Mouse (Mus musculus): ENCODE results near the gene Tex46. TPM values are rescaled to one million over a fixed set of nuclear protein-coding genes. Genes with fewer than 3 reads are reported as not detected.

The Tex46 gene
- not detected for total RNA-seq (2021)

GRCm38 (mm10) chr4:136610387-136610856 is at the start of gene Tex46:
Gene Tex46 (plus strand): TSS chr4:136610437.
- no peak for DNase-seq

DNA sequence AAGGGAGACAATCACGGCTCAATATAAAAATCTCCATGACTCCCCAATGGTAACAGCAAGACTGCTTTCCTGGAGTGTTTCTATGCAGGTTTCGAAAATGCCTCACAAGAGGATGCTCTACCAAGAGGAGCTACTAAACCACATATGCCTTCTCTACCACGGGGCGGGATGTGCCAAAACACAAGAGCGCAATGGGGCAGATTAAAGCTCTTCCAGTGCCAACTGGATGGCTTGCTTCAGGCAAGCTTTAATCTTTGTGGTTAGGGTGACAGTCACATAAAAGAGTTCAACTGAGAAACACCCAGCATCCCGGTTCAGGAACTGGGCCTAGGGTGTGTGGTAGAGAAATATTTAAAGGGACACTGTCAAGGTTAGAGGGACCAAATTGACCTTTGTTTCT is 47.5 kb upstream of the Tex46 start:
- DNase-seq = no peak

DNA sequence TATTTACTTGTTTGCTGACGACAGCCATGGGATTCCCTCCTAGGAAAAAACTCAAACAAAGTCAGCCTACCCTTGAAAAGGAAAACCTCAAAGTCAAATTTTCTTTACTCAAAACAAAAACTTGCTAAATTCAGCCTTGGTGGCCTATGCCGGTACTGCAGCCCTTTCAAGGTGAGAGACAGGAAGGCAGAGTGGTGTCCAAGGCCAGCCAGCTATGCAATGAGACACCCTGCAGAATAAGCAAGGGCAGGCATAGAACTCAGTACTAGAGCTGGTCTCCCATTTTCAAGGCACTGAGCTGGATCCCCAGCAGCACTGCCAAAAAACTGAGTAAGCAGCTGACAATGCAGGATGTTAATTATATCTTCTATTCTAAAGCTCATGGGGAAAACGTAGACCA is 41.6 kb upstream of the Tex46 start:
- no peak for DNase-seq

DNA sequence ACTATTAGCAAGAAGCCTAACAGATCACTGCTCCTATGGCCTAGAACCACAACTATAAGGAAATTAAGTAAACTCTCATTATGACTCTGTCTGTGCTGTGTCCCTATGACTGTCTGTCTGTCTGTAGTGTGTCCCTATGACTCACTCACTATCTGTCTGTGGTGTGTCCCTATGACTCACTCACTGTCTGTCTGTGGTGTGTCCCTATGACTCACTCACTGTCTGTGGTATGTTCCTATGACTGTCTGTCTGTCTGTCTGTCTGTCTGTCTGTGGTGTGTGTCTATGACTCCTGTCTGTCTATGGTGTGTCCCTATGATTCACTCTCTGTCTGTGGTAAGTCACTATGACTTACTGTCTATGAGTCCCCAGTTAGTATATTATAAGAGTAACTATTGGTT is 40.2 kb upstream of the Tex46 start:
- DNase-seq = no peak

DNA sequence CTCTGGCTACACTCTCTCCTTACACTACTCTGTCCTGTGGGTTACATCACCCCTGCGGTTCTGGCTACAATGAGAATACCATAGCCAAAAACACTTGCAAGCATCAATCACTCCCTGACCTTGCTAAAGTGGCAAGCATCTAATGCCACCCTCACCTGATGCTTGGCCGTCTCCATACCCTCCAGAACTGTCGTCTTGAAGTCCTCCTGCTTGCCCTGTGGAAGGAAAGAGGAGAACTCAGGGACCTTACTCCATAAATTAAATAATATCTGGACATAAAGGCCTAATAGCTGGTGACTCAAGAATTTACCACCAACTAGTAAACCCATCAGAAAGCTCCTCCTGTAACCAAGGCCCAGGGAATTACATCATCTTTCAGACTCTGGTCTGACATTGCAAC is 28.4 kb upstream of the Tex46 start:
- DNase-seq = no peak

GRCm38 (mm10) chr4:136587221-136587827 is 22.9 kb upstream of the Tex46 start:
- DNase-seq = no peak

DNA sequence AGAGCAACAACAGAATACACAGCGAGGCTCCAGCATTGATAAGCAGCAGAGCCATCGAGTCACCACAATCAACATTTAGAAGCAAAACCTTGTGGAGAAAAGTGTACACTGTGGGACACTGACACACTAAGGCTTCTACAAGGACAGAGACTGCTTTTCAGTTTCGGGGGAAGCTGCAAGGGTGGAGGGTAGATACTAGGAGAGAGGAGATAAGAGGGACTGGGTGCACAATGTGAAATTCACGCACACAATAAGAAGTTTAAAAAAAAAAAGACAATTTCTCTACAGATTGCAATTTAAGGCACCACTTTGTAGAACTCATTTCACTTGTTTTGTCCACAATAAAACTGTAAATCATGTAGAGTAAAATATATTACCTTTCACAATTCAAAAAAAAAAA is 22.2 kb upstream of the Tex46 start:
- DNase-seq = no peak

DNA sequence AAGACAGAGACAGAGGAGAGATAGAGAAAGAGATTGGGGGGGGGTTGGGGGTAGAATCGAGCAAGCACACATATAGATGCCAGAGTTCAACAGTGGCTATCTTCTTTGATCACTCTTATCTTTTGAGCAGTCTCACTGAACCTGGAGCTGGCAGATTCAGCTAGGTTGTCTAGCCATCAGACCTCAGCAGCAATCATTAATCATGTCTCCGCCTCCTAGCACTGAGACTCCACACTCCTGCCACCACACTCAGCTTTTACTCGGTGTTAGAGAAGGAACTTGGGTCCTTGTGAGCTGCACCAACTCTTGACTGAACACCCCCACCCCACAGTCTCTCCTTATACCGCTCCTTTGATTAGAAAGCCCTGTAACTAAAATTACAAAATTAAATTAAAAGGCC is 18.1 kb upstream of the Tex46 start:
- no peak for DNase-seq

GRCm38 (mm10) chr4:136594006-136594405 is 16.2 kb upstream of the Tex46 start:
- DNase-seq = no peak

DNA sequence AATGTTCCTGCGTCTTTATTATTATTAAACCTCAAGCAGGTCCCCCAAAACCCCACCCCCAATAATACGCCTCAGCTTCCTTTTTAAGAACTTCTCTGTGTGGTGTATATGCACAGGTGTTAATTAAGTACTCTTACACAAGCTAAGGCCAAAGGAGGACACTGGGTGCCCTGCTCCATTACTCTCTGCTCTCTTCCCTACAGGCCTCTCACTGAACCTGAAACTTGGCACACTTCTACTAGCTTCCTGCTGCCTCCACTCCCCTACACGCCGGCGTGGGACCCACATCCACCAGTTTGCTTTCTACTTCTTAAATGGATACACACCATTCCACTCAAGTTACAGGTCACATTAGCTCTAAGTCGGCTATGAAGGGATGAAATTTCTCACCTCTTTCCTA is 15.0 kb upstream of the Tex46 start:
- DNase-seq = no peak

GRCm38 (mm10) chr4:136598268-136598876 is 11.9 kb upstream of the Tex46 start:
- DNase-seq = no peak

DNA sequence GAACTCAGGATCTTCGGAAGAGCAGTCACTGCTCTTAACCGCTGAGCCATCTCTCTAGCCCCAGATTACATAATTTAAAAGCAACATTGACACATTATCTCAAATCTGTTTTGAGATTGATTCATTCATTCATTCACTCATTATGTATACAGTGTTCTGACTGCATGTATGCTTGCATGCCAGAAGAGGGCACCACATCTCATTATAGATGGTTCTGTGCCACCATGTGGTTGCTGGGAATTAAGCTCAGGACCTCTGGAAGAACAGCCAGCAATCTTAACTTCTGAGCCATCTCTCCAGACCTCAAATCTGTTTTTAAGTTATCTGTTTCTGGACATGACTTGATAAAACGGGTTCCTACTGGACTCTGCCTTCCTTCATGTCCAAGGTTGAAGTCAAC is 10.4 kb upstream of the Tex46 start:
- no peak for DNase-seq

GRCm38 (mm10) chr4:136600536-136600935 is 9.7 kb upstream of the Tex46 start:
- no peak for DNase-seq

GRCm38 (mm10) chr4:136601476-136601875 is 8.8 kb upstream of the Tex46 start:
- DNase-seq = peak; percentile 41 to 48

GRCm38 (mm10) chr4:136602018-136602554 is 8.2 kb upstream of the Tex46 start:
- DNase-seq = peak; percentile 44 to 45

DNA sequence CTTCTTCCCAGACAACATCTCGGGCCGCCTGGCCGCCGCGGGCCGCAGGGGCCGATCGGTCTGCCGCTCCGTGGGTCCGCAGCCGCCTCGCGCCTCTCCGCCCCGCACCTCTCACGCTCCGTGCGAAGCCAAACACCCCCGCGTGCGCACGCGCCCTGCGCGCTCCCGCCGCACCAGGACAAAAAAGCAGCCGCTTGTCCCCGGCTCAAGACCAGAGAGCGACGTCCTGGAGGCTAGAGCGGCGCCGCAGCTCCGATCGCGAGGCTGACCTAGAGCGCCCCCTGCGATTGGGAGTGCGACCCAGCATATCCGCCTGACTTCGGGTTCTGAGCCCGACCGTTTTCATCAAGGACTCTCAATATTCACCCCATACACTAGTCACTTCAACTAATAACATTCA is 7.7 kb upstream of the Tex46 start, which contains the start of gene Kdm1a:
Gene Kdm1a (minus strand): TSS at position 156 of the 400 bp plus-strand sequence.
- peak; percentile 94 to 96 for DNase-seq

GRCm38 (mm10) chr4:136605756-136606485 is 4.3 kb upstream of the Tex46 start:
- no peak for DNase-seq

- DNase-seq = no peak
Observed at GRCm38 (mm10) chr4:136613657-136614056, 3.4 kb downstream of the Tex46 start.

DNA sequence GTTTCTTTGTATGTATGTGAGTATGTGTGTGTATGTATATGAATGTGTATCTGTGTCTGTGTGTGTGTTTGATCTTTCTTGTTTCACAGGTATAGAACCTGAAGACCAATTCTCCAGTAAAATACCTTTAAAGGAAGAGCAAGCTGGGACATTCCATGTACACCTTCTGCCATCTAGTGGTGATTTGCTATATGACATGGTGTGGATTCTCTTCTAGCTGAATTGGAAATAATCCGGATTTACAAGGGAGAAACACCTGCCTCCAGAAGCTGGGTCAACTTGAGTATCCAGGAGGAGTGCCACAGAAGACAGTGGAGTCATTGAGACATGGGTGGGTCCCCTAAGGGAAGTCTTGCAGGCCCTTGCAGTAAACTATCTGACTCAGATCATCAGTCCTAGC is 11.1 kb downstream of the Tex46 start:
- no peak for DNase-seq

- DNase-seq = no peak
Observed at GRCm38 (mm10) chr4:136621956-136622355, 11.7 kb downstream of the Tex46 start.

- DNase-seq = no peak
Observed at GRCm38 (mm10) chr4:136622388-136622787, 12.2 kb downstream of the Tex46 start, which contains the start of gene Lactbl1. Gene Lactbl1 (plus strand): TSS chr4:136622621.

- DNase-seq = no peak
Observed at GRCm38 (mm10) chr4:136626590-136626989, 16.4 kb downstream of the Tex46 start.

- DNase-seq = no peak
Observed at GRCm38 (mm10) chr4:136631237-136631994, 21.2 kb downstream of the Tex46 start.
